Mouse (Mus musculus) heart, embryonic 15.5 days (tissue): Measurements from ENCODE around the gene Misp. TPM values are rescaled to one million over a fixed set of nuclear protein-coding genes. Genes with fewer than 3 reads are reported as not detected.

Experiments used
- ATAC-seq: fragments of 200-750 bp; cut with Nextera tagmentation; replicated peaks from 2 replicates; pipeline ENCODE4 v1.8.0; 2017; ENCODE audit warnings: low read depth, moderate TSS enrichment; ENCODE audit not compliant: insufficient number of reproducible peaks, insufficient read depth, low FRiP score
- H3K27ac ChIP-seq: fragments of 300-500 bp; sonication (generic); 2 replicates; pipeline ENCODE4 v1.5.1; 2015; ENCODE audit warnings: mild to moderate bottlenecking, inconsistent platforms
- H3K27me3 ChIP-seq: fragments of 300-500 bp; sonication (generic); 2 replicates; pipeline ENCODE4 v1.6.1; 2015; ENCODE audit warnings: inconsistent platforms
- H3K36me3 ChIP-seq: fragments of 300-500 bp; sonication (generic); 2 replicates; pipeline ENCODE4 v1.6.1; 2015; ENCODE audit warnings: mild to moderate bottlenecking, inconsistent platforms
- H3K4me1 ChIP-seq: fragments of 300-500 bp; sonication (generic); replicated peaks from 2 replicates; pipeline ENCODE4 v1.6.1; 2015; ENCODE audit warnings: inconsistent platforms
- H3K4me2 ChIP-seq: fragments of 300-500 bp; sonication (generic); 2 replicates; pipeline ENCODE4 v1.6.1; 2015; ENCODE audit warnings: inconsistent platforms, mild to moderate bottlenecking, moderate library complexity
- H3K4me3 ChIP-seq: fragments of 300-500 bp; sonication (generic); 2 replicates; pipeline ENCODE4 v1.5.1; 2015; ENCODE audit warnings: mild to moderate bottlenecking, inconsistent platforms
- H3K9ac ChIP-seq: fragments of 300-500 bp; sonication (generic); 2 replicates; pipeline ENCODE4 v1.6.1; 2015; ENCODE audit warnings: mild to moderate bottlenecking, inconsistent platforms
- H3K9me3 ChIP-seq: fragments of 300-500 bp; sonication (generic); replicated peaks from 2 replicates; pipeline ENCODE4 v1.6.1; 2016; ENCODE audit warnings: inconsistent platforms
- WGBS: fragments of 180-500 bp; shearing (Covaris S2); methylation state at CpG from one replicate; pipeline ENCODE4 v1.1.7; 2015; ENCODE audit warnings: mixed read lengths; 5-methylcytosine and 5-hydroxymethylcytosine counted together
- polyA plus RNA-seq: library from polyadenylated mRNA; unstranded; fragments of >200 nt; fragmentation: Nextera tagmentation; extraction: Ambion mirVana; gene quantifications from 2 replicates; pipeline ENCODE4 v1.2.1, GENCODE M21; 2015

Misp gene
- polyA plus RNA-seq, 1 experiment from 2014 or later = 0.81 TPM

DNA sequence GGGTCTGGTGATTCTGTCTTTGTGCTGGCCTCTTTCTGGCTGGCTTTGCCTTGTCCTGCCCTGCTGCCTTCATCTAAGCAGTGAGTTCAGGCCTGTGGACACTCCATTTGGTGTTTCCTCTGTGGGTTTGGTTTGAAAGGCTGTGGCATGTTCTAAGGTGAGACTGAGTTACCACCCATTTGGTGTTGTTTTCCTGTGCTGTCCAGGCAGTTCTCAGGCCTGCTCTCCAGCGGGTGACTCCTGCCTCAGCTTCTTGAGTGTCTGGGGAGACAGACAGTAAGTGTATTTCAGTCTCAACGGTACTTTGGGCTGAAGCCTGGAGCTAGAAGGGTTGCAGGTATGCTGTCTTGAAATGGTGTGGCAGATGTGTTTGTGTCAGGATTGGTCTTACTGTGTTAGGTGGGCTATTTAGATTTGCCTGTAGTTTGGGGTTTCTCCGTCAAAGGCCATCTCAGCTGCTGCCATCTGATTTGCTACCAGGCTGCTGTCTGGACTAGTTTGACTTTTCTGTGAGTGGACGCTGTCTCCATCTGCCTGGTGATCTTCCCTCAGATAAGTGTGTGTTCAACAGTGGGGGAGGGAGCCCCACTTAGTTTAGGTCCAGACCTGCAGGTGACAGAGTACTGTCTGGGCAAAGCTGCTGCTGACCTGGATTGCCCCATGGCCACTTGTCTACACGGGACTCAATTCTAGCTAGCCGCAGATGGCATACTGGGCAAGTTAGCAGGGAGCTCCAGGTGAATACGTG lies 36.1 kb downstream of the Misp start:
- Histone ChIP-seq H3K9me3 (no peaks in the 10 kb centered on the region), H3K27ac (peak overlapping the region; percentile 100), H3K4me1 (peaks cover 64% of the 10 kb centered on the region), H3K9ac (peak overlapping the region; percentile 98), H3K4me3 (peak overlapping the region; percentile 97), H3K4me2 (peak overlapping the region; percentile 79), H3K27me3 (no peaks in the 10 kb centered on the region), H3K36me3 (peaks cover 38% of the 10 kb centered on the region)
- no peak for ATAC-seq
- 16% methylated on average over 7 of the region's 7 CpGs for WGBS

DNA sequence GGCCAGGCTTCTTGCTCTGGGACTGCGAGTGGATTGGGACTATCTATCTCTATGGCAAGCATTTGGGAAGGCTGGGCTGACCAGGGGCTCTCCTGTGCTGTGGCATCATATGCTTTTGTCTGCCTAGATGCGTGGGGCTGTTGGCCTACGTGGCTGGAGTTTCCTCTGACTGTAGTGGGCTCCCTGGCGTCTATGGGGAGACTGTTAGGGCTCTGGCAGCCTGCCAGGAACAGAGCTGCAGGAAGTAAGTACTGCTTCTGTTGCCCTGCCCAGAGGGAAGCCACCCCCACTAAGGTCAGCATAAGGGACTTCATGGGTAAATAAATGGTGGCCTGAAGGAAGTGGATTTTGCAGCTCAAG lies 36.6 kb downstream of the Misp start:
- Histone ChIP-seq H3K36me3 (peaks cover 44% of the 10 kb centered on the region), H3K27ac (peak overlapping the region; percentile 100), H3K4me3 (peak overlapping the region; percentile 97), H3K9ac (peak overlapping the region; percentile 98), H3K9me3 (no peaks in the 10 kb centered on the region), H3K27me3 (no peaks in the 10 kb centered on the region), H3K4me1 (peaks cover 61% of the 10 kb centered on the region), H3K4me2 (peak overlapping the region; percentile 79)
- WGBS = 10% methylated on average over 4 of the region's 4 CpGs
- ATAC-seq = no peak

DNA sequence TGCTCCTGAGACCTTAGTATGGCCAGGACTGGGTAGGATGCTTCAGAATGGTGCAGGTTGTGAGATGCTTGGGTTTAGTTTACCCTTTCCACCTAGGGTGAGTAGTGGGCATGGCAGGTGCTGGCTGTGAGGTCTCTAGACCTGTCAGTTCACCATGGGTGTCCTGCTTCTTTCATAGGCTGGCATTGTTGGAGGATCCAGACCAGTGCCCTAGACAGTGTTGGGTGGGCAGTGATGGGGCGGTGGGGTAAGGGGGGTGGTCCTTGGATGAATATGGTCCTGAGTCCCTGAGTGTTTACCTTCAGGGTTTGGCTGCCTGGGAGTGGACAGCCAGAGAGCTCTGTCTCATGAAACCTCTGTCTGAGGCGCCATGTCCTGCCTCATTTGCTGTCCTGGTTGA lies 37.1 kb downstream of the Misp start:
- WGBS = 53% methylated on average over 2 of the region's 2 CpGs
- Histone ChIP-seq H3K9me3 (no peaks in the 10 kb centered on the region), H3K9ac (peak overlapping the region; percentile 98), H3K27me3 (no peaks in the 10 kb centered on the region), H3K4me1 (peaks cover 57% of the 10 kb centered on the region), H3K36me3 (peaks cover 48% of the 10 kb centered on the region), H3K27ac (peak overlapping the region; percentile 100), H3K4me2 (peak overlapping the region; percentile 79), H3K4me3 (peak overlapping the region; percentile 97)
- no peak for ATAC-seq

DNA sequence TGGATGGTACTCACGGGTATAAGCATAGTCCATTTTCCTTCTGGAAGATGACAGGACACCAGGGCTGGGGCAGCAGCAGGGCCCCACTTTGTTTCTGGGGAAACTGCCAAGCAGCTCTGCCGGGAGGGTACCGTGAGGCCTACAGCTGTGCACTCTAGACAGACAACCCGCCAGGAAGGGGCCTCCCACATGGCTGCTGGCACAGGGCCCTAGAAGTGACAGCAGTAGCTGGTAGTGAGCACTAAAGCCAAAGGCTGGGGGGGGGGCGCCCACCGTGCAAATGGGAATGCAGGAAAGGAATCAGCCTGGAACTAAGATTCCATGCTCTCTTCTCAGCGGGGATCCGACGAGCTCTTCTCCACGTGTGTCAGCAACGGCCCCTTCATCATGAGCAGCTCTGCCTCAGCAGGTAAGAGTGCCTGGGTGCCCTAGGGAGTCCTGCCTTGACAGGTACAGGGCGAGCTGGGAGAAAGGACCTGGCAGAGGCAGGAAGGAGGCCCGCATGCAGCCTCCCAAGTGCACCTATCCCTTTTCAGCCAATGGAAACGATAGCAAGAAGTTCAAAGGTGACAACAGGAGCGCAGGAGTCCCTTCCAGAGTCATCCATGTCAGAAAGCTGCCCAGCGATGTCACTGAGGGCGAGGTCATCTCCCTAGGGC lies 37.8 kb downstream of the Misp start:
- ATAC-seq = peak; percentile 23
- peak overlapping the region; percentile 97 for H3K4me3 ChIP-seq
- peak overlapping the region; percentile 98; the same call in 1 of the 2 replicates for H3K9ac ChIP-seq
- H3K36me3 ChIP-seq = peaks cover 55% of the 10 kb centered on the region
- H3K27me3 ChIP-seq = no peaks in the 10 kb centered on the region
- 32% methylated on average over 17 of the region's 17 CpGs for WGBS
- H3K27ac ChIP-seq = peak overlapping the region; percentile 100
- peaks cover 52% of the 10 kb centered on the region for H3K4me1 ChIP-seq
- H3K9me3 ChIP-seq = no peaks in the 10 kb centered on the region
- peak overlapping the region; percentile 79 for H3K4me2 ChIP-seq

DNA sequence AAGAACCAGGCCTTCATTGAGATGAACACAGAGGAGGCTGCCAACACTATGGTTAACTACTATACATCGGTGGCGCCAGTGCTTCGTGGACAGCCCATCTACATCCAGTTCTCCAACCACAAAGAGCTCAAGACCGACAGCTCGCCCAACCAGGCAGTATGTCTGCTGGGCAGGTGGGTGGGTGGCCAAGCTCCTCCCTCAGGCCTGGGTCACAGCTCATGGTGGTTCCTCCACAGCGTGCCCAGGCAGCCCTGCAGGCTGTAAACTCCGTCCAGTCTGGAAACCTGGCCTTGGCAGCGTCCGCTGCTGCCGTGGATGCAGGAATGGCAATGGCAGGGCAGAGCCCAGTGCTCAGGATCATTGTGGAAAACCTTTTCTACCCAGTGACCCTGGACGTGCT lies 38.3 kb downstream of the Misp start:
- ATAC-seq = no peak
- no peak overlapping the region for H3K4me3 ChIP-seq
- H3K27me3 ChIP-seq = no peaks in the 10 kb centered on the region
- H3K27ac ChIP-seq = peak overlapping the region; percentile 27; the same call in 1 of the 2 replicates
- H3K9ac ChIP-seq = 0 out of 2 replicates have a peak overlapping the region, but pooled peaks have one; percentile 98
- H3K9me3 ChIP-seq = no peaks in the 10 kb centered on the region
- H3K4me1 ChIP-seq = peaks cover 50% of the 10 kb centered on the region
- 68% methylated on average over 11 of the region's 11 CpGs for WGBS
- peak overlapping the region; percentile 79 for H3K4me2 ChIP-seq
- peaks cover 60% of the 10 kb centered on the region for H3K36me3 ChIP-seq

DNA sequence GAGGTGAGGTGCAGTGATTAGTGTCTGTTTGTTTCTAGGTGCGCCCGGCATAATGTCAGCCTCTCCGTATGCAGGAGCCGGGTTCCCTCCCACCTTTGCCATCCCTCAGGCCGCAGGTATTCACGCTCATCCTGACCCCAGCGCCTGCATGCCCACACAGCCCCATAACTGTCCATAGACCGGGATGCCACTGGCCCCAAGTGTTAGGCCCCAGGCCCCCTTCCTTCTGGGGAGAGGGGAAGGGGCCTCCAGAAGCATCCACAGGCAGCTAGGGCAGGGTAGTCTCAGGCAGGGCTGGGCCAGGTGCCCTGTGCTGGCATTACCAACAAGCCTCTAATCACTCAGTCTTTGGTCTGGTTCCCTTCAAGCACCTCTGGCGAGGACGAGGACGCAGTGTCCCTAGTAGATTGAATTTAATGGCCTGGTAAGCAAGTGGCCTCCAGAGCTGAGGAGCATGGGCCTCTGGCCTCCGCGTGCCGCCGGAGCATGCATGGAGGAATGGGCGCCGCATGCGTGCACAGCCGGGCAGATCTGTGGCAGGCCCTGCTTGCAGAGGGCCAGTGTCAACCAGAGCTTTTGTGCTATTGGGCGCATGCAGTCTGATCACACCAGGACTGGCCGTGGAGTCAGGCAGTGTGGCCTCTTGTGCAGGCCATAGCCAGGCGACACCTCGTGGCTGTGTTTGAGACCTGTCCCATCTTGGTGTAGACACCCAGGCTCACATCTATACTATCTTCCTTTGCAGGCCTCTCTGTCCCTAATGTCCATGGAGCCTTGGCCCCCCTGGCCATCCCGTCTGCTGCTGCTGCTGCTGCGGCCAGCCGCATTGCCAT lies 39.5 kb downstream of the Misp start:
- peaks cover 55% of the 10 kb centered on the region for H3K4me1 ChIP-seq
- 91% methylated on average over 26 of the region's 26 CpGs for WGBS
- H3K9ac ChIP-seq = no peak overlapping the region
- no peak overlapping the region for H3K4me3 ChIP-seq
- no peak overlapping the region for H3K4me2 ChIP-seq
- H3K27ac ChIP-seq = no peak overlapping the region
- H3K27me3 ChIP-seq = no peaks in the 10 kb centered on the region
- H3K36me3 ChIP-seq = peaks cover 67% of the 10 kb centered on the region
- H3K9me3 ChIP-seq = no peaks in the 10 kb centered on the region
- ATAC-seq = no peak

DNA sequence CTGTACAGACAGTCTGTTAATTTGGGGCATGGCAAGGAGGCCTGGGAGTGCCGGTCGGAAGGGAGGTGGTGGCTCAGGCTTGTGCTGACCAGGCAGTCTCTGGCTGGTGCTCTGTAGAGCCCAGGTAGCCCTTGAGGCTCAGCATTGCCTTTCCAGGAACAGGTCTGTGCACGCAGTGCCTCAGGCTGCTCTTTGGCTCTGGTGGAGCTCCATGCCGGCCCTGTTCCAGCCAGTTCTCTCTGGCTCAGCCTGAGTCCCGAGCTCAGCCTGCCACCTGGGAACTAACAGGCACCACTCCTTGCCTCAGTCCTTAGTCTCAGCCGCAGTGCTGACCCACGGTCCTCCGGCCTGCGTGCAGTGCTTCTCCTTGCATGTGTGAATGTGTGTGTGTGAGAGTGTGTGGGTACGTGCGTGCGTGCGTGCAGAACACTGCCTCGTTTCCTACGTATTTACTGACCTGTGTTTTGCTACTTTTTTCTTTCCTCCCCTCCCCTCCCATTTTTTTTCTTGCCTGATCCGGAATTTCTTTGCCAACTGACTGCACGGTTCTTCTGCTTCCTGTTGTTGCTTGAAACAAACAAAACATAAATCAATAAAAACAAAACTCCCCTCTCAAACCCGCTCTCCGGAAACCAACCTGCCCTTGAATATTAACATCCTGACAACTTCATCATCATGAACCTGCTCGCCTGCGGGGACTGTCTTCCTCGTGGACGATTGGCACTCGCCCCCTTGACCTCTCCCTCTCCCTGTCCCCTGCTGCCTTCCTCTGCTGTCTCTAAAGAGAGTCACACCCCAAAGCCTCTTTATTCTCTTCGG lies 40.6 kb downstream of the Misp start:
- Histone ChIP-seq H3K36me3 (peaks cover 65% of the 10 kb centered on the region), H3K4me3 (no peak overlapping the region), H3K4me2 (no peak overlapping the region), H3K27me3 (no peaks in the 10 kb centered on the region), H3K4me1 (peaks cover 58% of the 10 kb centered on the region), H3K27ac (0 out of 2 replicates have a peak overlapping the region, but pooled peaks have one; percentile 7), H3K9me3 (no peaks in the 10 kb centered on the region), H3K9ac (no peak overlapping the region)
- WGBS = 80% methylated on average over 25 of the region's 25 CpGs
- ATAC-seq = no peak

DNA sequence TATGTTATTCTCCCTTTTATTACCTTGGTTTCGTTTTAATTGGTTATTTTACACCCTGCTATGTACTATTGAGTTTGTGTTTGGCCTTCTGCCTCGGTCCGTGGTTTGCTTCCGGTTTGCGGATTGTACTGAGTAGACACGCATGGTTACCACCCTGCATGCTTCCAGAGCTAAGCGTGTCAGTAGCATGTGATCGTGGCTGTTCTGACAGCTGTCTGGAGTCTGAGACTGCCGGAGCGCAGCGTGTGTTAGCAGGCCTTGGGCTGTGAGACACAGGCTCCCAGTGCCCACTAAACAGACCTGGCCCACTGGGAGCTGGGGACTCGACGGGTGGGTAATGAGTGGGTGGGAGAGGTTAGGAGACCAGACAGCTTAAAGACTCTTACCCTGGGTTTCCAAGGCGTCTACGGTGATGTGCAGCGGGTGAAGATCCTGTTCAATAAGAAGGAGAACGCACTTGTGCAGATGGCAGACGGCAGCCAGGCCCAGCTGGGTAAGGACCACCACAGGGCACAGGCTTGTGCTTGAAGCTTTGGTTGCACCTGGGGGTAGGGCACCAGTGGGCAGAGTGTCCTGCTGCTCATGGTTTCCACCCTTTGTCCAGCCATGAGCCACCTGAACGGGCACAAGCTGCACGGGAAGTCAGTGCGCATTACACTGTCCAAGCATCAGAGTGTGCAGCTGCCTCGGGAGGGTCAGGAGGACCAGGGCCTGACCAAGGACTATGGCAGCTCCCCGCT lies 41.4 kb downstream of the Misp start:
- no peaks in the 10 kb centered on the region for H3K27me3 ChIP-seq
- ATAC-seq = no peak
- no peak overlapping the region for H3K4me3 ChIP-seq
- peaks cover 50% of the 10 kb centered on the region for H3K4me1 ChIP-seq
- peaks cover 62% of the 10 kb centered on the region for H3K36me3 ChIP-seq
- no peak overlapping the region for H3K27ac ChIP-seq
- H3K4me2 ChIP-seq = no peak overlapping the region
- H3K9ac ChIP-seq = no peak overlapping the region
- no peaks in the 10 kb centered on the region for H3K9me3 ChIP-seq
- WGBS = 88% methylated on average over 23 of the region's 23 CpGs

DNA sequence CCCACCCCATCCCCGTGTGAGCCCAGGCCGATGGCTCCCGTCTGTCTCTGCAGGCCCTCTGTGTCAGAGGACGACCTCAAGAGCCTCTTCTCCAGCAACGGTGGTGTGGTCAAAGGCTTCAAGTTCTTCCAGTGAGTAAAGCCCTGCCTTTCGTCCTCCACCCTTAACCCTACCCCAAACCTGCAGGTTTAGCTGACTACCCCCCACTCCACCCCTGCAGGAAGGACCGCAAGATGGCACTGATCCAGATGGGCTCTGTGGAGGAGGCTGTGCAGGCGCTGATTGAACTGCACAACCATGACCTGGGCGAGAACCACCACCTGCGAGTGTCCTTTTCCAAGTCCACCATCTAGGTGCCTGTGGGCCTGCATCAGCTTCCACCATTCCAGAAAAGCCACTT lies 42.1 kb downstream of the Misp start:
- no peak overlapping the region for H3K4me3 ChIP-seq
- H3K36me3 ChIP-seq = peaks cover 62% of the 10 kb centered on the region

More for the DNA sequence above, 42.1 kb downstream of the Misp start:
- Histone ChIP-seq H3K4me2 (no peak overlapping the region), H3K9ac (no peak overlapping the region), H3K9me3 (no peaks in the 10 kb centered on the region), H3K27ac (no peak overlapping the region), H3K4me1 (peaks cover 43% of the 10 kb centered on the region), H3K27me3 (no peaks in the 10 kb centered on the region)
- ATAC-seq = no peak
- 61% methylated on average over 10 of the region's 10 CpGs for WGBS
